Mouse (Mus musculus) bone marrow macrophage, adult 2 months (primary cell): ENCODE data around the gene Col5a1.

Experiments
- CTCF ChIP-seq: IDR thresholded peaks from 2 replicates; pipeline ENCODE4 v1.5.1; 2012; ENCODE audit warnings: low read depth, mild to moderate bottlenecking, low read length, moderate library complexity
- POLR2A ChIP-seq: IDR thresholded peaks from 2 replicates; pipeline ENCODE4 v1.6.1; 2012; ENCODE audit warnings: mild to moderate bottlenecking, low read depth, low read length, borderline replicate concordance

- no peak for TF ChIP-seq CTCF
- TF ChIP-seq POLR2A, result no peak
Observed at GRCm38 (mm10) chr2:28044920-28045598, 158.8 kb downstream of the Col5a1 start.
